Mouse (Mus musculus) cerebellum, adult 11 months (tissue): ENCODE measurements at regions not wholly inside any gene's neighbourhood (a gene's known extent, or its start where the extent isn't known, plus 50 kb on each side); places are given as distances from the start of the nearest gene placed in this dataset.

Source experiments
- DNase-seq: peaks from one replicate; pipeline ENCODE4 v3.0.0; 2022

GRCm38 (mm10) chr6:143635043-143635442 lies 468.0 kb downstream of the Etnk1 start:
- DNase-seq, result no peak

GRCm38 (mm10) chr6:143640652-143641051 lies 473.6 kb downstream of the Etnk1 start:
- DNase-seq, result no peak

- no peak for DNase-seq
Observed at GRCm38 (mm10) chr6:143642052-143642451, 475.0 kb downstream of the Etnk1 start.

GRCm38 (mm10) chr6:143645989-143646388 lies 479.0 kb downstream of the Etnk1 start:
- DNase-seq, result no peak

GRCm38 (mm10) chr6:143648501-143648900 lies 481.5 kb downstream of the Etnk1 start:
- no peak for DNase-seq

GRCm38 (mm10) chr6:143656576-143656975 lies 489.6 kb downstream of the Etnk1 start:
- DNase-seq, result no peak

- DNase-seq, result no peak
Observed at GRCm38 (mm10) chr6:143660837-143661236, 493.8 kb downstream of the Etnk1 start.

- DNase-seq, result no peak
Observed at GRCm38 (mm10) chr6:143663306-143663705, 496.3 kb downstream of the Etnk1 start.

GRCm38 (mm10) chr6:143665374-143665773 lies 498.4 kb downstream of the Etnk1 start:
- DNase-seq, result no peak

GRCm38 (mm10) chr6:143668551-143668950 lies 501.5 kb downstream of the Etnk1 start:
- DNase-seq, result no peak

GRCm38 (mm10) chr6:143669446-143670130 lies 502.6 kb downstream of the Etnk1 start:
- DNase-seq, result no peak

- no peak for DNase-seq
Observed at GRCm38 (mm10) chr6:143690131-143690530, 523.1 kb downstream of the Etnk1 start.

- no peak for DNase-seq
Observed at GRCm38 (mm10) chr6:143690866-143691265, 523.8 kb downstream of the Etnk1 start.

- no peak for DNase-seq
Observed at GRCm38 (mm10) chr6:143697997-143698396, 531.0 kb downstream of the Etnk1 start.

- DNase-seq, result no peak
Observed at GRCm38 (mm10) chr6:143703984-143704383, 537.0 kb downstream of the Etnk1 start.

GRCm38 (mm10) chr6:143706451-143706850 lies 539.4 kb downstream of the Etnk1 start:
- no peak for DNase-seq

- DNase-seq, result no peak
Observed at GRCm38 (mm10) chr6:143714461-143714860, 547.4 kb downstream of the Etnk1 start.

- no peak for DNase-seq
Observed at GRCm38 (mm10) chr6:143750074-143750473, 583.1 kb downstream of the Etnk1 start.

GRCm38 (mm10) chr6:143751076-143752070 lies 584.4 kb downstream of the Etnk1 start:
- no peak for DNase-seq

GRCm38 (mm10) chr6:143757462-143757861 lies 590.4 kb downstream of the Etnk1 start:
- no peak for DNase-seq

GRCm38 (mm10) chr6:143768115-143768514 lies 601.1 kb downstream of the Etnk1 start:
- no peak for DNase-seq
